Mouse (Mus musculus): ENCODE results near the gene Tcap.

Tcap gene

DNA sequence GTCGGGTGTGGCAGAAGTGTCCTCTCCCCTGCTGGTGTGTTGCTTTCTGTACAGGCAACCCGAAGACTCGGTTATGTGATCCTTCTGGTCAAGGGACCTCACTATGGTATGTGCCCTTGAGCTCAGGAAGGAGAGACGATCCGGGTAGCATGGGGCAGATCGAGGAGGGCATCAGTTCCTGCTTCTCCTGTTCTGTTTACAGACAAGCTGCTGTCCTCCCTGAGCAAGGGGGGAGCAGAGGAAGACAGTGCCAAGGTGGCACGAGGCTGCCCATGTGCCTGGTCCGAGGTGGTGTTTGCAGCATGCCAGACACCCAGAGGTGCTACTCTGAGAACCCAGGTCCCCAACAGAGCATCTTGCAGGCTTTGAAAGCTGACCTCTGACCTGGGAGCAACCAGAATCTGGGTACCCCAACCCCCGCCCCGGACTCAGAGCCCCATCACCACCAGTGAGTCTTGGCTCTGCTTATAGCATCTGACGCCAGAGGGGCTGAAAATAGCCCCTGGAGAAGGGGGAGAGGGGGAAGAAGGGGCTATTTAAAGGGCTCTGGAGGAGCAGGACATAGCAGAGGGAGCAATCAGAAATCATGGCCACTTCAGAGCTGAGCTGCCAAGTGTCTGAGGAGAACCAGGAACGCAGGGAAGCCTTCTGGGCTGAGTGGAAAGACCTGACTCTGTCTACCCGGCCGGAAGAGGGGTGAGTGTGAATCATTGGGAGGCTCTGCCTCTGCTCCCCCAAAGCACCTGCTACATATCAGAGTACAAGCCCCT lies at the start of gene Tcap:
TSS of gene Tcap (plus strand) at position 551 of the 770 bp plus-strand sequence.
- no peak for DNase-seq (ENCODE audit: low read depth, low spot score)
- no peaks in the 10 kb centered on the region for H3K27me3 ChIP-seq (ENCODE audit: control insufficient read depth, insufficient read depth, low read length, poor library complexity, severe bottlenecking)
- peaks cover 6% of the 10 kb centered on the region for H3K36me3 ChIP-seq (ENCODE audit: control insufficient read depth, insufficient read depth, low read length, poor library complexity, severe bottlenecking)

DNA sequence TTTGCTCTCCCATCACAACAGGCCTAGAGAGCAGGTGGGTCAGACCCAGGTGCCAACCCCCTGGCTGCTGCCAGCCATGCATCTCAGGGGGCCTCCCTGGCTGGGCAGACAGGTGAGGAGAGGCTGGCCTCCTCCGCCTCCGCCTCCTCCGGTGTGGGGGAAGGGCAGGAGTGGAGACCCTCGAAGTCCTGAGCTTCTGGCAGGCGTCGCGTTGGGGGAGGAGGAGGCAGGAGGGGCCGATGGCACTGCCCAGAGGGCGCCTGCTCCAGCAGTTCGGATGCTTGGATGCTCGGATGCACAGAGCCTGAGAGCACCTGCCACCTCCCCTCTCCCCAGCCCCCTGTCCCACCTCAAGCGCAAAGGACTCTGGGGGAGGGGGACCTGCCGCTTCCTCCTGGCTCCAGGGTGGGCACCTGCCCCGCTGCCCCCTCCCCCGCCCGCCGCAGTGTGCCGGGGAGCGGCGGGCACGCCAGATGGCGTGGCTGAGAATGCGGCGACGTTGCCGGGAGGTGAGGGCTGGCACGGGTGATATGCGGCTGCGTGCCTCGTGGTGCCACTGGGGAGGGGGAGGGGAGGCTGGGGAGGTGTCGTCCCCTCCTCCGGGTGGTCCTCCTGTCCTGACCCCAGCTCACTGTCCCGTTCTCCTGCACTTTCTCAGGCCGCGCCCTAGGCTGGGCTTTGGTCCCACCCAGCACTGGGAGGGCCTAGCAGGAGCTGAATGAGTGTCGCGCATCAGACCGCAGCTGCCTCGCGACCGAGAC lies 49.5 kb upstream of the Tcap start:
- Histone ChIP-seq H3K27me3 (ENCODE audit: control insufficient read depth, insufficient read depth, low read length, poor library complexity, severe bottlenecking) (0 out of 2 replicates have a peak, but pooled peaks cover 1% of the 10 kb centered on the region), H3K36me3 (ENCODE audit: control insufficient read depth, insufficient read depth, low read length, poor library complexity, severe bottlenecking) (no peaks in the 10 kb centered on the region)
- no peak for DNase-seq (ENCODE audit: low read depth, low spot score)

DNA sequence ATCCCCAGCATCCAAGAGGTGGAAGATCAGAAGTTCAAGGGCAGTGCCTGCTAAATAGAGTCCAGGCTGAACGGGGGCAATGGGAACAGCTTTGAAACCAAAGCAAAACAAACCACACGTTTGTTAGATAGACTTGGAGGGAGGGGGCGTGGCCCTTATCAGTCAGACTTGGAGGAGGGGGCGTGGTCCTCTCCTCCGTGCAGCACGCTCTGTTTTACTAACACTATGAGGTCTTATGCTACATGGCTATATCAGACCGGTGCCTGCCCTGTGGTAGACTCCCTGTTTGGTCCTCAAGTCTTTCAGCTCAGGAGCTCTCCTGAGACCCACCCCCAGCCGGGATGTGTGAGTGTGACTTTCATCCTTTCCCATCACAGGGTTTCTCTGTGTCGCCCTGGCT lies 48.4 kb upstream of the Tcap start:
- Histone ChIP-seq H3K36me3 (ENCODE audit: control insufficient read depth, insufficient read depth, low read length, poor library complexity, severe bottlenecking) (no peaks in the 10 kb centered on the region), H3K27me3 (ENCODE audit: control insufficient read depth, insufficient read depth, low read length, poor library complexity, severe bottlenecking) (no peaks in the 10 kb centered on the region)
- DNase-seq (ENCODE audit: low read depth, low spot score) = no peak

DNA sequence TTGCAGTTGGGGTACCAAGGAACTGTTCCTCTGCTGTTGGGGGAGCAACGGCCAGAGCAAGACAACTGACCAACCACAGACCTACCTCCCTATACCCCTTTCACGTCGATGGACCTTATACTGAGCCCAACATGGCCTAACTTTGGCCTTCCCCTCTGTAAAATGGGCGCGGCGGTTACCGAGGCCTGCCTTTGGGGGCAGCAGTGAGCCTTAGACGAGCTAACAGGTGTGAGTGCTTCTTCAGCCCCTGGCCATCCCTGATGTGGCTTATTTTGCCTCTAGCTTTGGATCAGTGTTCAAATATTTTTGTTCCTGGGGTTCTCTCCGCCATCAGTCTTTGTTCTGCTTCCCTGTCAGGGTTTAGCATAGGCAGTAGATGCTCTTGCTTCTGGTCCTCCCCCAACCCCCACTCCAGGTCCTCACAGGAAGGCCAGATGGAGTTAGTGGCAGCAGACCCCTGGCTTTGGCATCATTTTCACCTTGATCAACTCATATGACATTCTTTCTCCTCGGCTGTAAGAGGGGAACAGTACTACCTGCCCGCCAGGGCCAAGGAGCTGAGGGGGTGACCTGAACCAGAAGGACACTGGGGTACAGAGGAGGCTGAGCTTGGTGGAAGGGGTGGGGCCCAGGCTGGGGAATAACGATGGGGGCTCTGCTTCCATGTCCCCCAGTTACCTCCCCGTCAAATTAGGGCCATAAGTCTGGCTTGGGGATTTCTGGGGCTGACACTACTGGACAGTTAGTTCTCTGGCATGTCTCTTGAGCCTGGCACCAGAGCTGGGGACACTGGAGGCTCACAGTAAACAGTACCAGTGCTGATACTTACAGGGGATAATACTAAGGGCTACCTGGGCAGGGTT lies 47.1 kb upstream of the Tcap start:
- peak; percentile 65 for DNase-seq (ENCODE audit: low read depth, low spot score)
- H3K36me3 ChIP-seq (ENCODE audit: control insufficient read depth, insufficient read depth, low read length, poor library complexity, severe bottlenecking) = no peaks in the 10 kb centered on the region
- no peaks in the 10 kb centered on the region for H3K27me3 ChIP-seq (ENCODE audit: control insufficient read depth, insufficient read depth, low read length, poor library complexity, severe bottlenecking)

DNA sequence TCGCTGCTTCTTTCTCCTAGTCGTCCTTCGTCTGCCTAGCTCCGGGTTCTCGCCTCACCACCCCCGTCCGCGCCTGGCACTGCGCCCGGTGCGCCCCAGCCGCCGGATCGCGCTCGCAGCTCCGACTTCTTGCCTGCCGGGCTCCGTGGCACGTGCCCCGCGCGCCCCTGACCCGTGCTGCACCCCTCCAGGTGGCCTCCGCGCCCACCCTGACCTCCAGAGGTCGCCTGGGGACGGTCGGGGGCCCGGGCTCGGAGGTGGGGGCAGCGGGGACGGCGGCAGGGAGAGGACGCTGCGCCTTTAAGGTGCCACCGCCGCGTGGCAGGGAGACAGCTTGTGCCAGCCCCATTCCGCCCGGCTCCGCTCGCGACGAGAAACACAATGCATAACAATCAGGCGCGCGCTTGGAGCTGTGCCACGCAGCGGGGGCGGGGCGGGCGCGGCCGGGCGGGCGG lies 45.1 kb upstream of the Tcap start:
- Histone ChIP-seq H3K36me3 (ENCODE audit: control insufficient read depth, insufficient read depth, low read length, poor library complexity, severe bottlenecking) (no peaks in the 10 kb centered on the region), H3K27me3 (ENCODE audit: control insufficient read depth, insufficient read depth, low read length, poor library complexity, severe bottlenecking) (no peaks in the 10 kb centered on the region)
- no peak for DNase-seq (ENCODE audit: low read depth, low spot score)

DNA sequence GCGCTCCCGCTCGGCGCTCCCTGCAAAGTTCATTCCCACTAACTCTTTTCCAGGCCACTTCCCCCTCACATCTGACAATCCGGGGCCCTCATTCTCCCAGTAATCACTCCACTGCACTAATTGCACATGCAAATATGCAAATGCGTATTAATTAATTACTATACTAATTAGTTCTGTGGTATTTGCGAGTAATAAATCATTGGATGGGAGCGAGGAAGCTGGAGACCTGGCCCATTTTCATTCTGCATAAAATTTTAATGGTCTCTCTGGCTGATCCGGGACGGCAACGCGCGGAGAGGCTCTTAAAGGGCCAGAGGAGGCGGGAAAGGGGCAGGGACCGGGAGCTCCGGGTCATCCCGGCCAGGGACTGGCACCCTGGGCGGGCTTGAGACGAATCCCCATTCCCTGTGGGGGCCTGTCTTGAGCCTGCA lies 44.5 kb upstream of the Tcap start:
- DNase-seq (ENCODE audit: low read depth, low spot score) = no peak
- Histone ChIP-seq H3K36me3 (ENCODE audit: control insufficient read depth, insufficient read depth, low read length, poor library complexity, severe bottlenecking) (no peaks in the 10 kb centered on the region), H3K27me3 (ENCODE audit: control insufficient read depth, insufficient read depth, low read length, poor library complexity, severe bottlenecking) (no peaks in the 10 kb centered on the region)

DNA sequence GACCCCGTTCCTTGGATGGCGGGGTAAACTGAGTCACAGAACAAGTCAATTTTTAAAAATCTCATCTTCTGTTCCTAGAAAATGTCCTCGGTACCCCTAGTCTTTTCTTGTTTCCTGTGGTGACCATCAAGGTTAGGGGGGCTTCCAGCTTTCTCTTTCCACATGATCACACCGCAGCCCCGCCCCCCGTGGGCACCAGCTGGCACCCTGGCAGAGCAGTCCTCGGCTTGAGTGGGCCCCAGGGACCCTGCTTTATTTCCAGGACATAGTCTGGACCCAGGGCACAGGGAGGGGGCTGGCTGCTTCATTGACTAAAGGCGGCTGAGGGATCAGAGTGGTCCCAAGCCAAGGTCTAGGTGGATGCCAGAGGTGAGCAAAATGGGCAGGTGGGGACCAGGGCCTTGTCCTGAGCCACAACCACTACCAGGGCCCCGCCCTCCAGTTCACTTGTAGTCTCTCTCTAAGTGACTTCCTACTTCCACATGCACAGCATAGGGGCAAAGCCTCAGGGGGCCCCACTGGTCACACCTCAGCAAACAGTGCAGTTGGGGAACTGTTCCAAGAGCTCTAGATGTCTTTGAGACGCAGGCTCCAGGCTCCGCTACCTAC lies 43.8 kb upstream of the Tcap start:
- H3K27me3 ChIP-seq (ENCODE audit: control insufficient read depth, insufficient read depth, low read length, poor library complexity, severe bottlenecking) = no peaks in the 10 kb centered on the region
- DNase-seq (ENCODE audit: low read depth, low spot score) = peak; percentile 70
- H3K36me3 ChIP-seq (ENCODE audit: control insufficient read depth, insufficient read depth, low read length, poor library complexity, severe bottlenecking) = no peaks in the 10 kb centered on the region

DNA sequence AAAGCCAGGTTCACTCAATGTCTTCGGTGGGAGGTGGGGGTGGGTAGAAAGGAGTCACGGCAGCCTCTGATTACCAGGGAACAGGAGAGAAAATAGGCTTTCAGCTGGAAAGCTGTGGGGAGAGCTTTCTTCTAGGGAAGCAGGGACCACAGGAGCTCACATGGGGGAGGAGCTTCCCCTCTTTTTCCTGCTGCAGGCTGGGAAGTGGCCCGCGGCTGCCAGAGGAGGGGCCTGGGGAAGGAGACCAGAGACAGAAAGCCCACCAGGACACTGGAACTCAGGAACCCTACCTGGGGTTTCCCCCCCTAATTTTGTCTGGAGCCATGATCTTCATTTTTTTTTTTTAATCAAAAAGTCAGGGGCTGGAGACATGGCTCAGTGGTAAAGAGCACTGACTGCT lies 43.0 kb upstream of the Tcap start:
- Histone ChIP-seq H3K27me3 (ENCODE audit: control insufficient read depth, insufficient read depth, low read length, poor library complexity, severe bottlenecking) (no peaks in the 10 kb centered on the region), H3K36me3 (ENCODE audit: control insufficient read depth, insufficient read depth, low read length, poor library complexity, severe bottlenecking) (no peaks in the 10 kb centered on the region)
- no peak for DNase-seq (ENCODE audit: low read depth, low spot score)

DNA sequence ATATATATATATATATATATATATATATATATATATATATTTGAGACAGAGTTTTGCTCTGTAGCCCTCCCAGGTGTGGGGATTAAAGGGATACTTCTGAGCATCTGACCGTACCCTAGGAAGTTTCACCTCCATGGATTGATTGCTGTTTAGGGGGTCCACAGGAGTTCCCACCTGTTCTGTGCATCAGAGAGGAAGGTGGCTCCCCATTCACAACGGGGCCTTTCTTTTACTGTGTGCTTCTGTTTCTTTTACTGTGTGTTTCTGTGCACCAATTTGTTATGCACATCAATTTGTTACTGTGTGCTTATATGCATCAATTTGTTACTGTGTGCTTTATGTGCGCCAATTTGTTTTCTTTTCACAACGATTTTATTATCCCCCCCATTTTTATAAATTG lies 42.4 kb upstream of the Tcap start:
- no peak for DNase-seq (ENCODE audit: low read depth, low spot score)
- Histone ChIP-seq H3K27me3 (ENCODE audit: control insufficient read depth, insufficient read depth, low read length, poor library complexity, severe bottlenecking) (no peaks in the 10 kb centered on the region), H3K36me3 (ENCODE audit: control insufficient read depth, insufficient read depth, low read length, poor library complexity, severe bottlenecking) (no peaks in the 10 kb centered on the region)

DNA sequence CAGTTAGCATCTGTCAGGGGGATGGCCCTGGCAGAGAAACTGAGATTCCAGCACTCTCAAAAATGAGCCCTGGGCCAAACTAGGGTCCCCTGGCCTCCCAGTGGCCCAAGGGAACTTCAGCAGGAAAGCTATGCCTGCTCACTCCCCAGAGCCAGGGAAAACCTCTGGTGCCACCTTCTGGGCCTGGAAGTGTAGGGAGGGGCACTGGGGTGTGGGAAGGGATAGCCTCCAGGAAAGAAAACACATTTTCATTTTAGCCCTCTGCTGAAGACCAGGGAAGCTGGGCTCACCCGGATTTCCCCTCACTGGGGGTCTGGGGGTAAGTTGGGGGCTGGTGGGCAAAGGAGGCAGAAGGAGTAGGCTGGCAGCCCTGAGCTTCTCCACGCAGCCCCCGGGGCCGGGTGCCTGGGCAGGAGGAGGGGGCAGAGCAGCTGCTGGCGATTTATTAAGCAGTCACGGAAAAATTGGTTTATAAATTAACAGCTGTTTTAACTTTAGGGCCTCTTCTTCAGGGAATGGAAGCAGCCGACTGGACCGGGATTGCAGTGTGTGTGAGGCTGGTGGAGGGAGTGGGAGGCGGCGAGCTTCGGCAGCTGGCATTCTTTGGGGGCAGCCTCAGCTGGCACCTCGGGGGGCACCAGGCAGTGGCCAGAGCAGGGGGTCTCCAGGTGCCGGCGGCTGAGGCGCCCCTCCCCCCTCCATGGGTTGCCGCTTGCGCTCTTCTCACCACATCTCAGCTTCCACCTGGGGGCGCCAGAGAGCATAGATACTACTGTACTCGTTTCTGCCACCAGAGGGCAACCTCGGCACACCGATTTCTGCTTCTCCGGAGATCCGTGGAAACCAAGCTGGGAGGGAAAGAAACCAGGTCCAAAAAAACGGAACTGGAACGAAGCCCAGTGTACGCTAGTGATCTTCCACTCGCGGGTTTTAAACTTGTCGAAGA lies 41.3 kb upstream of the Tcap start:
- no peaks in the 10 kb centered on the region for H3K27me3 ChIP-seq (ENCODE audit: control insufficient read depth, insufficient read depth, low read length, poor library complexity, severe bottlenecking)
- peak; percentile 93 for DNase-seq (ENCODE audit: low read depth, low spot score)
- H3K36me3 ChIP-seq (ENCODE audit: control insufficient read depth, insufficient read depth, low read length, poor library complexity, severe bottlenecking) = no peaks in the 10 kb centered on the region

DNA sequence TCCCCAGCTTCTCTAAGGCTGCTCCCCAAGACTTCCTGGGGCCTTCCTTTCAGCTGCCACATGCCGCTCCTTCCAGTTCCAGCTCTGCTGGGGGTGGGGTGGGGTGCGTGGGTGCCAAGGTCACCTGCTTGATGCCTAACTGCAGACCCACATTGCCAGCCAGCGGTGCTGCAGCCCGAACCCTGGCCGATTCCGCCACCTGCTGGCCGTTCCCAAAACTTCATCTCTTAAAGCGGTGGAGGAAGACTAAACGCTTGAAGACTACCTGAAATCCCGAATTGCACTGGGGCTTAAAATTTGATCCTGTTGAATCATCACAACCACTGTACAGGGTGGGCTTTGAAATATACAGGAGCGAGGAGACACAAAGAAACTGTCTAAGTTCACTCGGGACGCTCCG lies 38.4 kb upstream of the Tcap start:
- DNase-seq (ENCODE audit: low read depth, low spot score) = peak; percentile 76
- H3K27me3 ChIP-seq (ENCODE audit: control insufficient read depth, insufficient read depth, low read length, poor library complexity, severe bottlenecking) = peaks cover 2% of the 10 kb centered on the region; the same call in 1 of the 2 replicates
- no peaks in the 10 kb centered on the region for H3K36me3 ChIP-seq (ENCODE audit: control insufficient read depth, insufficient read depth, low read length, poor library complexity, severe bottlenecking)

DNA sequence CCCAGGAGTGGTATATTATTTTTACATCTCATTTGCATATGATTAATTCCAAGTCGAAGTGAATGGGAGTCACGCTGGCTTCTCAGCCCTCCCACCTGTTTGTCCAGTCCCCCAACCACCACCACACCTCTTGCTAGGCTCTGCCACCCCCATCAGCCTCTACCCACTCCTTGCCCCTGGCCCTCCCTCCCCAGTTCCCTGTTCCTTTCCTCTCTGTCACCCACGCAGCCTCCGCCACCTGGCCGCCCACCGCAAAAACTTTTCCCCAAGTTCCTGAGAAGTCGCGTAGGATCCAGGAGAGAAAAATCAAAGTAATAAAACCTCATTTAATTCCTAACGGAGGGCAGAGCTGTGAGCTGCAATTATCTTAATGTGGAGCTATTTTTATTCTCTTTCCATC lies 37.4 kb upstream of the Tcap start:
- no peak for DNase-seq (ENCODE audit: low read depth, low spot score)
- H3K36me3 ChIP-seq (ENCODE audit: control insufficient read depth, insufficient read depth, low read length, poor library complexity, severe bottlenecking) = no peaks in the 10 kb centered on the region
- peaks cover 2% of the 10 kb centered on the region; the same call in 1 of the 2 replicates for H3K27me3 ChIP-seq (ENCODE audit: control insufficient read depth, insufficient read depth, low read length, poor library complexity, severe bottlenecking)

DNA sequence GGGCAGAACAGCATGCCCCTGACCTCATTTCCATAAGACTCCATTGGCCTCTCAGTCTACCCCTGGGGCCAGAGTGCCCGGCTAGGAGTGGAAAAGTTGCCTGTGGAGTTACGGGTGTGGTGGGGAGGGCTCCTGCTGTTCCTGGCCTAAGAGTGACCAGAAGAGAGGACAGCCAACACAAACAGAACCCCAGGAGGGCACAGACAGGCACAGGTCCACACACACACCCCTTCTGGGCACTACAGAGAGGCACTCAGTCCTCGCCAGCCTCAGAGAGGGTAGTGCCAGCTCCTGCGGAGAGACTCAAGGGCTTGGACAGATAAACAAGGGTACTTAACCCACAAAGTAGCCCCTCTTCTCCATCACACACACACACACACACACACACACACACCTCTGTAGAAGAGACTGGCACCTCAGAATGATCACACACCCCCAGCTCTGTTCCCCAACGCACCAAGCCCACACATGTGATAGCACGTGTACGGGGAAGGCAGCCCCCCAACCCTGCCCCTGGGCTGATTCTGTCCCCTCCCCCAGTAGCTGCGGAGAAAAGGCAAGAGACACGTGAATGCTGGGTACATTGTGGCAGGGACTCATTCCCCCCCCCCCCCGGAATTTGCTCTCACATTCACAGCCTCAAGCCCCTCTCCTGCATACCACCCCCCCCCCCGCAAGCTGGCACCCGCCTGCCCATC lies 36.1 kb upstream of the Tcap start:
- no peak for DNase-seq (ENCODE audit: low read depth, low spot score)
- Histone ChIP-seq H3K27me3 (ENCODE audit: control insufficient read depth, insufficient read depth, low read length, poor library complexity, severe bottlenecking) (peaks cover 2% of the 10 kb centered on the region; the same call in 1 of the 2 replicates), H3K36me3 (ENCODE audit: control insufficient read depth, insufficient read depth, low read length, poor library complexity, severe bottlenecking) (no peaks in the 10 kb centered on the region)

Data from splenic B cell, adult 2 months (primary cell).